Mouse (Mus musculus) heart, postnatal 0 days (tissue): ENCODE results near the gene Rps6kb1.

Experiments used
- CTCF ChIP-seq: IDR thresholded peaks from 2 replicates; pipeline ENCODE4 v1.5.1; 2016; ENCODE audit warnings: antibody characterized with exemption, control low read depth, low read depth
- EP300 ChIP-seq: IDR thresholded peaks from 2 replicates; pipeline ENCODE4 v1.6.1; 2016; ENCODE audit warnings: antibody characterized with exemption, low read depth

GRCm38 (mm10) chr11:86534201-86534910 lies 10.2 kb downstream of the Rps6kb1 start:
- no peak for TF ChIP-seq CTCF
- TF ChIP-seq EP300: no peak
